Mouse (Mus musculus) right cerebral cortex, adult 2 months (tissue): ENCODE results near the gene Radil.

ENCODE experiments used
- DNase-seq, 2 experiments: peaks; one replicate each; pipeline ENCODE4 v3.0.0; 2021 to 2022; ENCODE audit warnings: low spot score in 2 of 2

Radil gene

GRCm38 (mm10) chr5:142448623-142449022 is 102.3 kb downstream of the Radil start:
- no peak for DNase-seq

GRCm38 (mm10) chr5:142448076-142448475 is 102.8 kb downstream of the Radil start:
- DNase-seq = peak; percentile 93 to 98

- DNase-seq = no peak
Observed at GRCm38 (mm10) chr5:142445709-142446108, 105.2 kb downstream of the Radil start.

GRCm38 (mm10) chr5:142444791-142445531 is 105.9 kb downstream of the Radil start:
- DNase-seq = no peak

GRCm38 (mm10) chr5:142443994-142444393 is 106.9 kb downstream of the Radil start:
- DNase-seq = no peak

GRCm38 (mm10) chr5:142443514-142443913 is 107.4 kb downstream of the Radil start:
- DNase-seq = no peak

- DNase-seq = no peak
Observed at GRCm38 (mm10) chr5:142442045-142442440, 108.9 kb downstream of the Radil start.

- DNase-seq = no peak
Observed at GRCm38 (mm10) chr5:142441332-142442044, 109.4 kb downstream of the Radil start.

- DNase-seq = peak in 1 of 2 experiments; percentile 47
Observed at GRCm38 (mm10) chr5:142440451-142441147, 110.3 kb downstream of the Radil start.

- no peak for DNase-seq
Observed at GRCm38 (mm10) chr5:142439911-142440432, 110.9 kb downstream of the Radil start.

GRCm38 (mm10) chr5:142438380-142438938 is 112.4 kb downstream of the Radil start:
- peak; percentile 64 to 74 for DNase-seq

GRCm38 (mm10) chr5:142435736-142436135 is 115.2 kb downstream of the Radil start:
- no peak for DNase-seq
